Mouse (Mus musculus): Measurements from ENCODE around the gene Spata16. TPM values are rescaled to one million over a fixed set of nuclear protein-coding genes. Genes with fewer than 3 reads are reported as not detected.

The Spata16 gene
- total RNA-seq, 2 experiments from 2014 or later: not detected

GRCm38 (mm10) chr3:26968852-26969513 is 331.6 kb downstream of the Spata16 start:
- ATAC-seq (ENCODE audit: poor library complexity, severe bottlenecking): no peak

GRCm38 (mm10) chr3:26970529-26970928 is 333.1 kb downstream of the Spata16 start:
- no peak for ATAC-seq (ENCODE audit: poor library complexity, severe bottlenecking)

GRCm38 (mm10) chr3:26971276-26971675 is 333.9 kb downstream of the Spata16 start:
- ATAC-seq (ENCODE audit: poor library complexity, severe bottlenecking): no peak

DNA sequence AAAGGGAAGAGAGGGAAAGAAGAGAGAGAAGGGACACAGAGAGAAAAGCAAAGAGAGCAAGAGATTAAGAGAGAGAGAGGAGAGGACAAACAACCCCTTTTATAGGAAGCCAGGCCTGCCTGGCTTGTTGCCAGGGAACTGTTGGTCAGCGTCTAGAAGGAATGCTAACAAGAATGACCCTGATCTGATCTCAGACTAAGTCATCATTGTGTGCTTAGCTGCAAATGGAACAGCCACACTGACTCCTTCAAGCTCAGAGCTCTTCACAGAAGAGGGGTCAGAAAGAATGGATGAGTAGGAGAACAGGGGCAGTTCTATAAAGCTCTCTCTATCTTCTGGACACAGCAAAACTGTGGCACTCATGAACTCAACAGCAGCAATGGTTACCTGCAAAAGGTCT is 334.7 kb downstream of the Spata16 start:
- no peak for ATAC-seq (ENCODE audit: poor library complexity, severe bottlenecking)

- ATAC-seq (ENCODE audit: poor library complexity, severe bottlenecking): no peak
These were observed 342.2 kb downstream of the Spata16 start for GRCm38 (mm10) chr3:26979603-26980002.

GRCm38 (mm10) chr3:26980371-26980770 is 343.0 kb downstream of the Spata16 start:
- no peak for ATAC-seq (ENCODE audit: poor library complexity, severe bottlenecking)

- ATAC-seq (ENCODE audit: poor library complexity, severe bottlenecking): no peak
These were observed 344.7 kb downstream of the Spata16 start for GRCm38 (mm10) chr3:26981979-26982623.

DNA sequence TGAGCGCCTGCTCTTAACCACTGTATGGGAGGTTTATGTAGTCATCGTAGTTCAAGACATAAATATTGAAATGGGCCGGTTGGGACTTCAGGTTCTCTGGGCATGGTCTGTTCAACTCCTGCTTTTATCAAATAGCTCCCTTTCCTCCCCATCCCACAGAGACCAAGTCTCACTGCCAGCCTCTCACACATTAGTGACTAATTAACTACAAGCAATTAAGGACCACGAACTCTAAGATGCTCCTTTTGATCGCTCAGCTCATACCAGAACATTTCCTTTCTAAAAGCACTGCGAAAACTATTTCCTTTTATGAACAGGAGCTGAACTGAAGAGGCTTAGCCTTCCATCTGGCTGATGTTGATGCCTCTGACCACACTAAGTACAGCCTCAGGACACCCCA is 346.3 kb downstream of the Spata16 start:
- no peak for ATAC-seq (ENCODE audit: poor library complexity, severe bottlenecking)

DNA sequence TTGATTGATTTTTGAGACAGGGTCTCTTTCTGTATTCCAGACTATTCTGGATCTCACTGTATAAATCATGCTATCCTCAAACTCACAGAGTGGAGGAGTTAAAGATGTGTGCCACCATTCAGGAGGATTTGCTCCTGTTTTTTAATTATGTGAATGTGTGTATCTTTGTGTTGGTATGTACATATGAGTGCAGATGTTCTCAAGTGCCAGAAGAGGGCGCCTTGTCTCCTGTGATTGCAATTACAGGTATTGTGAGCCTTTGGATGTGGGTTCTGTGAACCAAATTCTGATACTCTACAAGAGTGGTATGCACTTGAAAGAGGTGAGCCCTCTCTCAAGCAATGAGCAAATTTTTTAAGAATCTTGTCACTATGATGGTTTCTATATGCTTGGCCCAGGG is 369.4 kb downstream of the Spata16 start:
- no peak for ATAC-seq (ENCODE audit: poor library complexity, severe bottlenecking)

GRCm38 (mm10) chr3:27027957-27028356 is 390.5 kb downstream of the Spata16 start:
- no peak for ATAC-seq (ENCODE audit: poor library complexity, severe bottlenecking)

- ATAC-seq (ENCODE audit: poor library complexity, severe bottlenecking): no peak
These were observed 391.1 kb downstream of the Spata16 start for GRCm38 (mm10) chr3:27028526-27028925.

- ATAC-seq (ENCODE audit: poor library complexity, severe bottlenecking): no peak
These were observed 392.8 kb downstream of the Spata16 start for GRCm38 (mm10) chr3:27030067-27030857.
